Mouse (Mus musculus) adrenal gland, adult 8-10 months (tissue): ENCODE results near the gene Ccdc153. TPM values are rescaled to one million over a fixed set of nuclear protein-coding genes. Genes with fewer than 3 reads are reported as not detected.

Experiments
- DNase-seq: peaks from one replicate; pipeline ENCODE4 v3.0.0; 2022
- total RNA-seq, 4 experiments: library from RNA; stranded (reverse); gene quantifications; 2 replicates each; pipeline ENCODE4 v1.2.4; 2022

Gene Ccdc153
- total RNA-seq = 10 to 100 TPM in 2 of 4 experiments, 1 to 10 TPM in 2; 3.9 to 18.0 (median 7.9) TPM

DNA sequence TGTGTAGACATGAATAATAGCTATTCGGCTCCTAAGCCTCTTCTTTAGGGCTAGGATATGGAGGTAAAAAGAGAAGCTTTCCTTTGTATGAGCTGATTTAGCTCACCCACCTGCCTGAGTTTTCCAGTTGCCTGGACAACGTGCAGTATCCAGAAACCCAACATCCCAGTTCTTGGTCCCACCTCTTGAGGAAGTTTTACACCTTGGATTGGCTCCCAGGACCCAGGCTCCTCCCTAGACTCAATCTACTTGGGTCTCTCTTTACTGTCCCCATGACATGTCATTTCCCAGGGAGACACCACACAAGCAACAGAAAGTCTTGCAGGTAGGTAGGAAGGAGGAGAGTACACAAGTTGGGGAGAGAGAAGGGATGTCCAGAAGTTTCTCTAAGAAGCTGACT is at the start of gene Ccdc153:
Ccdc153 (plus strand) TSS at position 278 of the 400 bp plus-strand sequence.
- no peak for DNase-seq

DNA sequence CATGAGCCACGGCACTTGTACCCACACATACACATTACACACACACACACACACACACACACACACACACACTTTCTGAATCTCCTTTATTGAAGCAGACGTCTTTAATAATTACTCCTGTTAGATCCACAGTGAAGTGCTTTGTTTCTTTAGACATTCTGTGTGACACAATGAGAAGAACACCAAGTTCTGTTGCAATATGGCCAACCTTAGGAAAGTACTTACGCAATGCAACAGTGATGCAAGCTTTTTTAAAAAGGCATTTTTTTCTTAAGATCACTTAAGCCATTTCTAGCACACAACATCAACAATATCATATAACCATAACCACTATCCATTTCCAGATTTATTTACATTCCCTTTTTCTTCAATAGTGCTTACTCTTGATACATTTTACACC is 49.3 kb upstream of the Ccdc153 start:
- DNase-seq = no peak

DNA sequence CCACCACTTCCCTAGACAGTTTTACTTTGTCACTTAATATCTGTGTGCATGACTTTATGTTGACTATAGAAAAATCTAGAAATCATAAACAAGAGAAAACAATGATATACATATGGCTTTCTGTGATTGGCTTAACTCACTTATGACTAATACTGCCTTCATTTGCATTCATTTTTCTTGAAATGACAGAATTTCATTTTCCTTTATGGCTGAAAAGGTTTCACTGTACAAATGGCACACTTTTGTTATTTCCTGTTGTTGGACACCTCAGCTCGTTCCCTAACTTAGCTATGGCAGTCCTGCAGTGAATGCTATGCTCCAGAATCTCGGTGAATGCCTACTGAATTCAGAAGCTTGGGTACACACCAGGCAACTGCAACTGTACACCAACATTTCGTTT is 48.2 kb upstream of the Ccdc153 start:
- DNase-seq = no peak

DNA sequence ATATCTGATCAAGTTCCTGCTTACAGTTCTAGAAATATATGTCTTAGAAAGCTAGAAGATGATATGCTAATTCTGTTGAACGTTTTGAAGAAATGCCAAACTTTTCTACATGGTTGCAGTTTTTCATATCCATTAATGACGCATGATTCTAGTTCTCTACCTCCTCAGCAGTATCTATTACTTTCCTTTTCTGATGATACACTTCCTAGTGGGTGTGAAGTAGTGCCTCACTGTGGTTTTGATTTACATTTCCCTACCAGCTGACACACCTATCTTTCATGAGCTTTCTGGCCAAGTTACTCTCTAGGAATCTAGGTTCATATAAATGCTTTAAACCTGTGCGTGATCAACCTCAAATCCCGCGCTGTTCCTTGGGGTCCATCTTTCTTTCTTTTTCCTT is 47.7 kb upstream of the Ccdc153 start:
- DNase-seq = no peak

DNA sequence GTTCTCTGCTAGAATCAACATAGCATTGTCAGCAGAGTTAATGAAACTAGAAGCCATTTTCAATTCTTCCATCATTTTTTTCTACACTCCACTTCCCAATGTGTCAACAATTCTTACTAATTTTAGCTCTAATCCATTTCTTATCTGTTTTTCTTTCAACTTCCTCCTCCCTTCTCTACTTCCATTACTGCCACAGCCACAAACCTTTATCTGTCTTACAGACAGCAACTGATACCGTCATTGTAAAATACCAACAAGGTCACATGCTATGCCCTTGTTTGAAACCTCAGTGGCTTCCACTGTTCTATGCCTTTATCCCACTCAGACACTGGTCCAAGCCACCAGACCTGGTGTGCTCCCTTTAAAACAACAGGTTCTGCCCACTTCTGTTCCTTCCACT is 46.5 kb upstream of the Ccdc153 start:
- no peak for DNase-seq

DNA sequence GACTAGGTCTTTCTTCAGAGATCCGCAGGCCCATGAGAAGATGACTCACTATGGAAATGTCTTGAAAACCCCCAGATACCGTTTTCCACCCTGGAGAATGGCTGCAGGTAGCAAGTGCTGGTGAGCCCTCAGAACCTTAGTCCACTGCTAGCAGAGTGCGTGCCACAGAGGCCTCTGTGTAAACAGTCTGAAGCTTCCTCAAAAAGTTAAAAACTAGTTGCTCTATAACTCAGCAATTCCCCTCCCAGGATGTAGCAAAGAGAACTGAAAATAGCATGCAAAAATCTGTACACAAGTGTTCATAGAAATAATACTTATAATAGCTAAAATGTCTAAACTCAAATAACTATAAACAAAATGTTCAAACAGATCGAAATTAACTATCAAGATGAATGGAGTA is 44.1 kb upstream of the Ccdc153 start:
- no peak for DNase-seq

DNA sequence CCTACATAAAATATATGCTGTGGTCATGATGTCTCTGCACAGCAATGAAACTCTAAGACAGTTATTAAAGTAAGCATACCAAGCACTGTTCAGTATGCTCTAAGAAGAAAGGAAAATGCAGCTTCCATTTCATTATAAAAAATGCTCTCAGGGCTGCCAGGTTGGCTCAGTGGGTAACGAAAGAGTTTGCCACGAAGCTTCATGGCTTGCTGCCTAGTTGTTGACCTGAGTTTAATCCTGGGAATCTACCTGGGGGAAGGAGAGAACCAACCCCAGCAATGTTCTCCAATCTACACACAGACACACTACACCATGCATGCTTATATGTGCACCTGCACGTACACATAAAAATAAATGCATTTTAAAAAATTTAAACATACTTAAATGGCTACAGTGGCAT is 41.3 kb upstream of the Ccdc153 start:
- no peak for DNase-seq

DNA sequence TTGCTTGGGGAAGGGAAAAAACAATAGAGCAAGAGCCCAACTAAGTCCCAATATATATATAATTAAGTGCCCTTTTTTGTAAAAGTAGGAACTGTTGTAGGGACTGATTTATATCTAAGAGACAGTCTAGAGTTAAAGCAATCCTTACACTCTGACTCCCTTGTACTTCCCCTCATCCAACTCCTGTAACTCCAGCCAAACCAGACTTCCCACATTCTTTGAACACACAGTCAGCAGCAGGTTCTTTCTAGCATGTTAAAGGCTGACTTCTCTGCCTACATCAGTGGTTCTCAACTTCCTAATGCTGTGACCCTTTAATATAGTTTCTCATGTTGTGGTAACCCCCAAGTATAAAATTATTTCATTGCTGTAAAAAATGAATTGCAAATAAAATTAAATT is 40.9 kb upstream of the Ccdc153 start:
- no peak for DNase-seq

DNA sequence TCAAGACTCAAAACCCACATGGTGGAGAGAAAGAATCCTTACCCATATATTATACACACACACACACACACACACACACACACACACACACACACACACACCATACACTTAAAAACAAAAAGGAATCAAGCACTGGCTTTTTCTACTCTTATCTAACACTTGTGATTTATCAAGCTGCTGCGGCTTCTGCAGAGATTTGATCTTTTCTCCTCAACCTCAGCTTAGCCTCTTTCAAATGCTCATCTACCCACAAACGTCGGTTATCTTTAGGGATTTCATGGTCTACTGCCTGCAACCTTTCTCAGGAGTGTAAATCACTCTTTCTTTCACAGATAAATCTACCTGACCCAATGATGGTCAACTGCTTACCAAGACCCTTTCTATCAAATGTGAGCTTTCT is 40.0 kb upstream of the Ccdc153 start:
- no peak for DNase-seq

DNA sequence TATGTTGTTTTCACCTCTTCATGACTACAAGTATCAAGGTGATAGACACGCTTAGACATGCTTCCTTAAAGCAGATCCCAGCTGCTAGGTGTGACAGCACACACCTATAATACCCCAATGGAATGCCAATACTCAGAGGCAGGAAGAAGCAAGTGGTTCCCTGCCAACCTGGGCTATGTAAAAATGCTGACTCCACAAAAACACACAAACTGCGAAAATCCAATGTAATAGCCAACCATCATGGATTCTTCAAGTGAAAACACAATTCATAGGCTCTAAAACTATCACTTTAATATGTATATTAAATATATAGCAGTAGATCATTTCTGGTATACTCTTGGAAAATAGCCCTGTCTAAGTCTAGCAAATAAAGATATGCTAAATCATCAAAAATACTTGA is 32.6 kb upstream of the Ccdc153 start:
- DNase-seq = no peak

DNA sequence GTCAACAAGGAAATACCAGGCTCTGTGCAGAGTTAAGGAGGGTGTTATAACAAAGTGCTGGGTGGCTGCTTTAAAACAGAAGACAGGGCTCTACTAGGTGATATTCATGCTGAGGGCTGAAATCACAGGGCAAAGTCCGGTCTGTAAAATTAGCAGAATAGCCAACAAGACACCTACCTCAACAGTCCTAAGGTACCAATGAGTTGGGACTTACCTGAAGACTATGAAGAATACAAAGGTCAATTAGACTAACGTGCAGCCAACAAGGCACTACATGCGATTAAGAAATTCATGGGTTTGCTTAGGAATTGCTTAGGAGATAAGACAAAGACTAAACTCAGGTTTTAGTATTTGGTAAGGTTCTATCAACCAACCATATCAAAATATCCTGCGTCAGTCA is 31.1 kb upstream of the Ccdc153 start:
- DNase-seq = no peak

DNA sequence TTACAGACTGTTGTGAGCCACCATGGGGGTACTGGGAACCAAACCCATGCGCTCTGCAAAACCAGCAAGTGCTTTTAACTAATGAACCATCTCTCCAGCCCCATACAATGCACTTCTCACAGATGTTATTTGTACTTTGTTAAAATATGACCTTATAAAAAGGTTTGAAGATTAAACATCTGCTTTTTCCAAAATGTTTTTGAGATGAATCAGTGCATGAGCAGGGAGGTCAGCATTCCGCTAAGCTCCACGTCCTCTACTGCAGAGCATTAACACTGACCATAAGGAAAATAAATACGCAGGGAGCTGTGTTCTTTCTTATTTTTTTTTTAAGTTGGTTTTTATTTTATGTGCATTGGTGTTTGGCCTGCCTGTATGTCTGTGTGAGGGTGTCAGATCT is 28.1 kb upstream of the Ccdc153 start:
- no peak for DNase-seq

DNA sequence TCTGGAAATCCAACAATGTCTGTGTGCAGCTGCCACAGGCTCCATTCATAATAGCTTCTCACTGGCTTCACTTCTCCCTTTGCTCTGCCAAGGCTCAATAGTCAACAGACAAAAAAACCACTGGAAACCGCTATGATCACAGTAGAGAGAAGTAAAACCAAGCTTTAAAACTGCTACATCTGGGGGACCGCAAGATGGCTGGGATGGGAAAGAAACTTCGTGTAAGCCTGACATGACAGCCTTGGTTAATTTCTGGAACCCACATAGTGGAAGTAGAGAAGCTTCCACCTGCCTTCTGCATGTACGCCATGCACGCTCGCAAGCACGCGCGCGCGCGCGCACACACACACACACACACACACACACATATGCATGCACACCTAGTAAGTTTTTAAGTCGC is 26.9 kb upstream of the Ccdc153 start:
- no peak for DNase-seq

DNA sequence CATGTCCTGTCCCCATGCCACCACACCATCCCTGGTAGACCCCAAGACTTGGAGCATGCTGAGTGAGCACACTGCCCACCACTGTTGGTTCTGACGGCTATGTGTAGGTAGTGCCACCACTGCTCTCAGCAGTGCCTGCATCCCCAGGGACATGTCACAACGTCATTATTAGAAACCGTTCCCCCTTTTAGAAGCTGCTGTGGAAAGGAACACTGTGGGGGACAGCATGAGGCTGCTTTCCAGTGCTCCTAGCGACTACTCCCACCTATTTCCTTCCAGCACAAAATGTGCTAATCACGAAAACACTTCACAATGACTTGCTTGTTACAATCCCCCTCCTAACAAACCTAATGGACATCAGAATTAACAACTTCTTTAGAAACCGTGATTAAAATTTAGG is 14.5 kb upstream of the Ccdc153 start:
- no peak for DNase-seq

DNA sequence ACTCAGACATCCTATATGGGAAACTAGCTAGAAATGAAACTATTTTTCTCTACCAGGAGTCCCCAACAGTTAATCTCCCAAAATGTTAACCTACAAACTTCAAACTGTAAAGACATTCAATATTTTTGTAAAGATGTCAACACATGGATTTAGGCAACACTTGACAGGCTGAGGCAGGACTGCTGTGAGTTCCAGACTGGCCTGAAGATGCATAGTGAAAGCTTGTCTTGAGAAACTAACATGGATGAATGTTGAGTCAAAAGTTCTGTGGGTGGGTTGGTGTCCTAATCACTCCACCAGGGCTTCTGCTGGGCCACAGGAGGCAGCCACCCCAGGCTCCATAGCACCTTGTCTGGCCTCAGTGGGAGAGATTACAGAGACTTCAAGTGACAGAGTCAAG is 8.9 kb upstream of the Ccdc153 start:
- no peak for DNase-seq

DNA sequence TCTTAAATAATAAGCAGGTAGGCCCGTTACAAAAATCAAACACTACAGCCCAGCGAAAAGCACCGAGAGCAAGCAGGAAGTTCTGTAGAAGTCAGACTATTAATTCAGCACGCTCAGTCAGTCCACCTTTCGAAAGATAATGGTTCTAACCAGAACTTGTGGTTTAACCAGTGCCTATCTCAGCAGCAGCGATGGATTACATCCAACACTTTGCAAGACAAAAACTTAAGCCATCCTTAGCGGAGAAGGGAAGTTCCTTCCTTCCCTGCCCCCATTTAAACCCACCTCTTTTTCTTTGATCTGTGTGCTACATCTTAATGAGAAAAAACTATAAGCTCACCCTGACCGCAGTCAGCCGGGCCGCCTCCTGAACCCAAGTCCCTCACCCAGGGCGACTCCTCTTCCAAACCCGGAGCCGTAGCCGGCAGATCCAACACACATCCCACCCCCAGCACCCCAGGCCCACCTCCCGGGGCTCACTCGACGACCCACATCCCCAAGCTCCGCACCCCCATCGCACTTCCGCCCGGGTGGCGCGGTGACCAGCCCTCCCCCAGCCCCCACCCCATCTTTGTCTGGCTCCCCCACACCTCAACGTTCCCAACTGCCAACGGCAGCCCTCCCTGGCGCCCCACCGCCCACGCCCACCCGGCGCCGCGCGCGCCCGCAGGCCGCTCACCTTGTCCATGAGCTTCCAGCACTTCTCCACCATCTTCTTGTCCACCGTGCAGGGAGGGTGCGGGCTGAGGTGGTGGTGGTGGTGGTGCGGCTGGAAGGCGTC is 7.3 kb upstream of the Ccdc153 start:
- DNase-seq = no peak

DNA sequence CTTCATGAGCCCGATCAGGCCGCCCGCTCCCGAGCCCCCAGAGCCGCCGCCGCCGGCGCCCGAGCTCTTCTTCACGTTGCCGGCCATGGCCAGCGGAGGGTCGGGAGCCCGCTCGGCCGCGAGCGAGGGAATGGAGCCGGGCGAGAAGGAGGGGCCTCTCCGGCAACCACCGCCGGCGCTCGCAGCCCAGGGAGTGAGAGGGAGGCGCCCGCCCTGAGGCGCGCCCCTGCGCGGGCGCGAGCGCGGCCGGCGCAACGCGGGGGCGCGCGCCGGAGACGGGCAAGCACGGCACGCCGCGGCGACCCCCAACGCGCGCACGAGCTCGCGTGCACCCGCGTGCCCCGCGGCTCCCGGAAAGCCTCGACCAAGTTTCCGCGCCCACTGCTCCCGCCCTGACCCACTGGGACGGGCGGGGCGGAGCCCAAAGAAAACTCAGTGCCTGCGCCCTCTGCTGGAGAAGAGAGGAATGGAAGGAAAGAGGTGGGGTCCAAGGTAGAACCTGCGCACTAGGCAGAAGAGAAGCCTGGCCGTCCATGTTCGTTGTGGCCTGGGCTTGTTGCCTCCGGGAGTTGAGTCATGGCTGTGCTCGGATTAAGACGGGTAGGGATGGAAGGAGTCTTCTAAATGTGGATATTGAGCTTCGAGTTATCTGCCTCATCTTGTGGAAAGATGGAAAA is 6.5 kb upstream of the Ccdc153 start, which contains the start of gene Cbl:
Cbl (minus strand) TSS at position 248 of the 677 bp plus-strand sequence.
- DNase-seq = peak; percentile 98

DNA sequence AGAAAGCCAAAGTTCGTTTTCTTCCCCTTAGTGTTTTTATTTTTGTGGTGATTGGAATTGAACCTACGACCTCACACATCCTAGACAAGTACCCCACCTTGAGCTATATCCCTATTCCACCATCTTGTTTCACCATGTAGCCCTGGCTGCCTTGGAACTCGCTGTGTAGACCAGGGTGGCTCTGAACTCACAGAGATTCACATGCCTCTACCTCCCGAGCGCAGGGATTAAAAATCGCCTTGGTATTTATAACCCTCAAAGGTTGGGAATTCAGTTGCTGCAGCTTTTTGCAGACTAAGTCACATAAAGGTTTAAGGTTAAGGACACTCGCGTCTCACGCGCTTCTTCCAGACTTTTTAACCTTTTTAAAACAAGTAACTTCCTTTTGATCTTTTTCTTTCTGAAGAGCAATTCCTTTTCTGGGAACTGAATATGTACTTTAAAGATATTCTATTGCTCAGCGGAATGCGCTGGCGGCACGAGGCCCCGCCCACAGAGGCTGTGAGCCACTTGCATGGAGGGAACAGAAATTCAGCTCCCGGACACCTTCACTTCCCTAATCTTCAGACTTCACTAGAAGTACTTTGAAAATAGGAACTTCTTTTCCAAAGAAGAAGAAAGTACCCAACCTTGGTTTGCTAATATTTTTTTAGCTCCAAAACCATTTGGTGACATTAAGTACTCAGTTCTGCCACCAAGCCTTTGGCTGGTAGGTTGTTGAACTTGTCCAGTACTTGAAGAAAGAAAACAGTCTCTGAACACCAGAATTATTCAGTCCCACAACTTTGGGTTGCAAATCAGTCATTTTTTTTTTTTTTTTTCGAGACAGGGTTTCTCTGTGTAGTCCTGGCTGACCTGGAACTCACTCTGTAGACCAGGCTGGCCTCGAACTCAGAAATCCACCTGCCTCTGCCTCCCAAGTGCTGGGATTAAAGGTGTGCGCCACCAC is 5.7 kb upstream of the Ccdc153 start:
- DNase-seq = peak; percentile 47

DNA sequence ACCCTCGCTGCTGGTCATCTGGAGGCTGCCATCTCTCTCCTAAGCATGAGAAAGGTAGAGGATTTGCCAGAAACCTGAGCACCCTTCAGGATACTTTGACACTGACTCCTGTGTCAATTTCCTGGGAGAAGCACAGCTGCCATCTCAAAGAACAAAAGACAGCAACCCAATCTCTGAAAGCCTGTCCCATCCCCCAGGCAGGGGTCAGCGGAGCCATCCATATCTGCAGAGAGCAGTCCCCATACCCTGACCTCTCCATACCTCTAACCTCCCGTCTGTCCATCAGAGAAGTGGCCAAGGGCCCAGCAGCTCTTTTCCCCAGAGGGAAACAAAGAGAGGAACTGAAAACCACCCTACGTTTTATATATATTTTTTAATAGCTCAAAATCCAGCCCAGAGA is 3.9 kb upstream of the Ccdc153 start:
- no peak for DNase-seq

DNA sequence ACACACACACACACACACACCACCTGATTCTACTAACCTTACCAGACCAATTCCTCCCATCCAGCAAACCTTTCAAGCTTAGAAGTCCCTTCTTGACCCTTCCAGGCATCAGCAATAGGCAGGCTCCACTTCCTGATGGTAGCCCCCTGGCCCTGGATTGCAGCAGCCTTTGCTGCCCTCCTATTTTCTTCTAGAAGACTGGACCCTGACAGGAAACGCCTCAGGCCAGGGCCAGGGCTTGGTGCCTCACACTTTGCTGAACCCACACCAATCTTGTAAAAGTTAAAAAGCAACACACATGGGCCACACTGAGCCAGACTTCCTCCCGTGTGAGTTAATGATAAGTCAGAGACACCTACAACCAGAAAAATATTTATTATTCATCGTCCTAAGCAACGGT is 3.3 kb upstream of the Ccdc153 start:
- no peak for DNase-seq

DNA sequence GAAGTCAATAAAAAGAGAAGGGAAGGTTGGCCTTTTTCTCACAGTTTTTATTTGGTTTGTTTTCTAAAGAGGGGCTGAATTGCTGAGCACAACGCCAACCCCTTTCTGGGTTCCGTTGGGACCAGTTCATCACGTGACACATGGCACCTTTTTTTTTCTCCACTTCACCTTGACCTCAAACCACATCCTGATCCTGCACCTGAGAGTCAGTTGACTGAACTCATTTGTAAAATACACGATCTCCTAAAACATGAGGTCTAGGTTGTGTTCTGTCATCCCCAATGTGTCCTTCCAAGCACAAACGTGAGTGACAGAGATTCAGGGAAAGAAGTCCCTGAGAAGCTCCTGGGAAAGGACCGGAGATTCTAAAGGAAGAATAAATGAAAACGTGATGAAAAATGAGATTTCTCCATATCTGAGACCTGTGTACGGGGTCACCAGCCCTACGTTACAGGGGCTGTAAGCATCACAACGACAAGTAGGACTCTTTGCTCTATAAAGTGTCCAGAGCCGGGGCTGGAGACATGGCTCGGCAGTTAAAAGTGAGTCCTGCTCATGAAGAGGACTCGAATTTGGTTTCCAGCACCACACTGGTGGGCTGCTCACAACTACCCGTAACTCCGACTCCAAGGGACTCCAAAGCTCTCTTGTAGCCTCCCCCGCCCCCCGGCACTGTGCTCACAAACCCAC is 1.8 kb upstream of the Ccdc153 start:
- DNase-seq = no peak

DNA sequence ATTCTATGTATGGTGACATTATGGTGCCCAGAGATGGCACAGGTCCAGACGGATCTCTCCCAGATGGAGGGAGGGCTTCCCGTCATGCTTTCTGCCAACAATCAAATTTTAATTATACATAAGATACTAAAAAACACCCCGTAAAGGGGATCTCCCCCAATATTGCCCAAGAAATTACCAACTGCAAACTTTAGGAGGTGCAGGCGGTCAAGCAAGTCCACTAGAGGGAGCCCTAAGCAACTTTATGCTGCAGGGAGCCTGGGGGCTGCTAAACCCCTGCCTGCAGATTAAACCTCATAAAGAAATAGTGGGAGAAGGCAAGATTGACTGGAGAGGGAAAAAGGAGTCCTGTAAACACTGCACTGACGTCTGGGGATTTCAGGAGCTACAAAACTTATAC is 1.0 kb upstream of the Ccdc153 start:
- no peak for DNase-seq
